In genomic region chr3:104643810-104644270, GRCm38 (mm10) we compare ENCODE assay signal across 9 mouse cellular contexts. TPM values are rescaled to one million over a fixed set of nuclear protein-coding genes. Genes with fewer than 3 reads are reported as not detected.
DNase-seq lines count a peak whose midpoint lies in the region; ATAC-seq lines count a peak whose summit lies in the region.
"Had no signal": no experiment of that assay in that cellular context is flagged by ENCODE, and none has a peak within 500 bp of the region (broad histone marks: within the 10 kb centered on the region; RNA-seq: fewer than 3 reads in every experiment).

No protein-coding gene starts in this region.

- no peak overlapping the region for H3K4me3 ChIP-seq in midbrain, embryonic 10.5 days
- no peak overlapping the region for H3K4me3 ChIP-seq in midbrain, embryonic 16.5 days (ENCODE audit: low read depth, low read length)
- H3K4me3 ChIP-seq in forebrain, embryonic 12.5 days (replicated peaks), result no peak overlapping the region
- no peak overlapping the region for H3K4me3 ChIP-seq in hindbrain, embryonic 15.5 days
- H3K4me3 ChIP-seq: embryonic facial prominence, embryonic 12.5 days had no signal

- peaks cover 21% of the 10 kb centered on the region for H3K4me1 ChIP-seq in midbrain, embryonic 10.5 days
- peaks cover 9% of the 10 kb centered on the region for H3K4me1 ChIP-seq in midbrain, embryonic 16.5 days (ENCODE audit: control insufficient read depth, insufficient read depth, low read length)
- peaks cover 12% of the 10 kb centered on the region for H3K4me1 ChIP-seq in forebrain, embryonic 12.5 days
- peaks cover 10% of the 10 kb centered on the region; the same call in 1 of the 2 replicates for H3K4me1 ChIP-seq in hindbrain, embryonic 15.5 days (replicated peaks)
- H3K4me1 ChIP-seq: embryonic facial prominence, embryonic 12.5 days had no signal

- H3K9ac ChIP-seq in midbrain, embryonic 16.5 days (ENCODE audit: low read depth, low read length), result no peak overlapping the region
- H3K9ac ChIP-seq in forebrain, embryonic 12.5 days, result no peak overlapping the region
- H3K9ac ChIP-seq in hindbrain, embryonic 15.5 days, result no peak overlapping the region
- H3K9ac ChIP-seq: embryonic facial prominence, embryonic 12.5 days had no signal

- no peaks in the 10 kb centered on the region for H3K27me3 ChIP-seq in midbrain, embryonic 10.5 days (ENCODE audit: low read depth, poor library complexity, severe bottlenecking)
- no peaks in the 10 kb centered on the region for H3K27me3 ChIP-seq in midbrain, embryonic 16.5 days (ENCODE audit: control insufficient read depth, insufficient read depth, low read depth, low read length)
- no peaks in the 10 kb centered on the region for H3K27me3 ChIP-seq in forebrain, embryonic 12.5 days
- H3K27me3 ChIP-seq in hindbrain, embryonic 15.5 days, result no peaks in the 10 kb centered on the region
- H3K27me3 ChIP-seq: embryonic facial prominence, embryonic 12.5 days had no signal

- H3K27ac ChIP-seq in midbrain, embryonic 10.5 days (replicated peaks), result no peak overlapping the region
- H3K27ac ChIP-seq in midbrain, embryonic 16.5 days (ENCODE audit: low read length), result no peak overlapping the region
- no peak overlapping the region for H3K27ac ChIP-seq in forebrain, embryonic 12.5 days
- no peak overlapping the region for H3K27ac ChIP-seq in hindbrain, embryonic 15.5 days (replicated peaks)
- H3K27ac ChIP-seq: embryonic facial prominence, embryonic 12.5 days had no signal

- no peaks in the 10 kb centered on the region for H3K36me3 ChIP-seq in midbrain, embryonic 10.5 days
- no peaks in the 10 kb centered on the region for H3K36me3 ChIP-seq in midbrain, embryonic 16.5 days (ENCODE audit: control insufficient read depth, insufficient read depth, low read length)
- no peaks in the 10 kb centered on the region for H3K36me3 ChIP-seq in forebrain, embryonic 12.5 days (replicated peaks)
- H3K36me3 ChIP-seq in hindbrain, embryonic 15.5 days, result no peaks in the 10 kb centered on the region
- H3K36me3 ChIP-seq: embryonic facial prominence, embryonic 12.5 days had no signal

- no peak for ATAC-seq in midbrain, embryonic 16.5 days
- ATAC-seq in forebrain, embryonic 12.5 days (ENCODE audit: low FRiP score), result 0 out of 2 replicates have a peak, but pooled peaks have one; percentile 13
- ATAC-seq in hindbrain, embryonic 15.5 days (ENCODE audit: low FRiP score, low read depth), result peak; percentile 54; the same call in 1 of the 2 replicates

- DNase-seq in midbrain, embryonic 10.5 days (ENCODE audit: low spot score), result peak; percentile 32
- DNase-seq in c-Kit-positive CD71-negative TER-119-negative erythroid progenitor cells, embryonic 14.5 days (ENCODE audit: low read depth), result peak; percentile 59
- peak; percentile 35 to 49 for DNase-seq in layer of hippocampus, postnatal 14 days (ENCODE audit: low spot score in 2 of 2)
- DNase-seq in lung, postnatal 4 days, result peak; percentile 33 to 67
- peak; percentile 13 to 50 for DNase-seq in spleen, adult 18-20 months

- 20% methylated on average over 2 of the region's 2 CpGs for WGBS in midbrain, embryonic 10.5 days
- 8% methylated on average over 2 of the region's 2 CpGs for WGBS in midbrain, embryonic 16.5 days
- 6% methylated on average over 2 of the region's 2 CpGs for WGBS in forebrain, embryonic 12.5 days
- 13% methylated on average over 2 of the region's 2 CpGs for WGBS in hindbrain, embryonic 15.5 days

- H3K4me2 ChIP-seq in midbrain, embryonic 16.5 days (ENCODE audit: low read length), result no peak overlapping the region
- no peak overlapping the region for H3K4me2 ChIP-seq in forebrain, embryonic 12.5 days
- H3K4me2 ChIP-seq in hindbrain, embryonic 15.5 days, result no peak overlapping the region
- H3K4me2 ChIP-seq: embryonic facial prominence, embryonic 12.5 days had no signal

- no peaks in the 10 kb centered on the region for H3K9me3 ChIP-seq in midbrain, embryonic 10.5 days (replicated peaks)
- no peaks in the 10 kb centered on the region for H3K9me3 ChIP-seq in midbrain, embryonic 16.5 days (replicated peaks; ENCODE audit: control insufficient read depth, low read length, poor library complexity, severe bottlenecking)
- no peaks in the 10 kb centered on the region for H3K9me3 ChIP-seq in forebrain, embryonic 12.5 days
- H3K9me3 ChIP-seq in hindbrain, embryonic 15.5 days, result no peaks in the 10 kb centered on the region
- H3K9me3 ChIP-seq: embryonic facial prominence, embryonic 12.5 days had no signal

RNA-seq across cellular contexts. Expression of gene Slc16a1, which starts 5.4 kb away (rescaled TPM):
- polyA plus RNA-seq in midbrain, embryonic 10.5 days (2016; fragmentation: Nextera tagmentation; extraction: Ambion mirVana), result 32.8 and 44.3 TPM in 2 replicates
- 8.9 and 10.2 TPM in 2 replicates for polyA plus RNA-seq in midbrain, embryonic 16.5 days (2015; fragmentation: Nextera tagmentation; extraction: Ambion mirVana)
- polyA plus RNA-seq in forebrain, embryonic 12.5 days (2016; fragmentation: Nextera tagmentation; extraction: Ambion mirVana), result 29.9 and 32.1 TPM in 2 replicates
- 9.1 and 10.5 TPM in 2 replicates for polyA plus RNA-seq in hindbrain, embryonic 15.5 days (2015; fragmentation: Nextera tagmentation; extraction: Ambion mirVana)
- total RNA-seq in layer of hippocampus, postnatal 14 days (2021), result 10 to 100 TPM; 71.6 to 74.2 TPM
